Mouse (Mus musculus): ENCODE data around the gene Dgat2. TPM values are rescaled to one million over a fixed set of nuclear protein-coding genes. Genes with fewer than 3 reads are reported as not detected.

Dgat2 gene
- polyA plus RNA-seq, 1 experiment = 2,827 TPM

DNA sequence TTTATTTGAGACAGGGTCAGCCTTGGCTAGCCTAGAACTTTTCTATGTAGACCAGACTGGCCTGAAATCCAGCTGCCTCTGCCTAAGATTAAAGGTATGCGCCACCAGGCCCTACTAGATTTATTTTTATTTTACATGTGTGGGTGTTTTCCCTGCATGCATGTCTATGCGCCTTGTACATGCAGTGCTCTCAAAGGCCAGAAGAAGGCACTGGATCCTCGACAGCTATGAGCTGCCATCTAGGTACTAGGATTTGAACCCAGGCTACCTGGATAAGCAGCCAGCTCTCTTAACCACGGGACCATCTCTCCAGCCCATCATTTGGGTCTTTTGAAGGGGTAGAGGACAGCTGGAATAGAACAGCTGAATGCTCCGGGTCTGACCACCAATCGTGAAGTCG lies 20.1 kb downstream of the Dgat2 start:
- DNase-seq (ENCODE audit: low read depth) = no peak

- no peak for DNase-seq (ENCODE audit: low read depth)
These were observed 20.6 kb downstream of the Dgat2 start for GRCm38 (mm10) chr7:99161961-99162360.

DNA sequence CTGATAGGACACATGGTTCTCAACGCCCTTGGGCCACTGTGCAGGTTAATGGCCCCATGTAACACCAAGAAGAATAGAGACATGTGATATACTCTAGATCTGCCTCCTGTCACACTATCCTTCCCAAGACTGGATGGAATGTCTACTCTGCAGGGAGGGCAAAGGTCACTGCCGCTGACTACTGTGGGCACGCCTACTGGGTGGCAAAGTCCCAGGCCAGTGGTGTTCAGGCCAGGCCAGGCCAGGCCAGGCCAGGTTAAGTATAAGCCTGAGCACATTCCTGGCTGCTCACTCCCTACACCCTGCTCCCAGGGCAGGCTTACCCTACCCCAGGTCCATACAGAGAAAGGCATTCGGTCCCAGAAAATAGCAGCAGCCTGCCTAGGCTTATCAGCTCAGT lies 21.0 kb downstream of the Dgat2 start:
- DNase-seq (ENCODE audit: low read depth) = no peak

- DNase-seq (ENCODE audit: low read depth) = no peak
These were observed 21.5 kb downstream of the Dgat2 start for GRCm38 (mm10) chr7:99160995-99161394.

DNA sequence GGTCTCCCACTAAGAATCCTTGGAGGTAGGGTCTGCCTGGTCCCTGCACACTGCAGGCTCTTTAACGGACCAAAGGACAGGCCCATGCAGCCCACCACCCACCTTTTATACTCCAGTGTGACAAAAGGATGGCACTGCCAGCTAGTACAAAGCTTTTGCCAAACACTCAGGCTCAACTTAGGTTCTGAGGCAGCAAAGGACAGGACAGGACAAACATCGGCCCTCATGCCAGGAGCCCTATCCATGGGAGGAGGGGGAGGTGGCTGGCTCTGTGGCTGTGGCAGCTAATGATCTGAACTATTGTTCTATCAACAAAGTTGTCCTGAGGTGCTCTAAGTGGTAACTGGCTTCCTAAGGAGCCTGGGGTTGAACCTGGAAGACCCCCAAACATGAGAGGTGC lies 23.1 kb downstream of the Dgat2 start:
- DNase-seq (ENCODE audit: low read depth) = no peak

DNA sequence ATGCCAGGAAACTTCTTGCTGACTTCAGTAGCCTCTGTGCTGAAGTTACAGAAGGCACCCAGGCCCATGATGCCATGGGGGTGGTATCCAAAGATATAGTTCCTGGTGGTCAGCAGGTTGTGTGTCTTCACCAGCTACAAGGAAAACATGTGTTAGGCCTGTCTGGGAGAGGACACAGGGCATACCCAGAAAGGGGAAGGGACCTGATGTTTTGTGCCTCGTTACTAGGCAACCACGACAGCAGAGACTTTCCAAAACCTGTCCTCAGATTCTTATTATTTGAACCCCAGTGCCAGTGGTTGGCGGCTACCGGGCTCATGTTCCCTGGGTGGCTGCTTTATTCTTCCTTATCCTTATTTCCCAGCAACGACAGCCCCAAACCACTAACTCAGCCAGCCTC lies 23.6 kb downstream of the Dgat2 start:
- no peak for DNase-seq (ENCODE audit: low read depth)

- no peak for DNase-seq (ENCODE audit: low read depth)
These were observed 24.5 kb downstream of the Dgat2 start for GRCm38 (mm10) chr7:99158011-99158410.

DNA sequence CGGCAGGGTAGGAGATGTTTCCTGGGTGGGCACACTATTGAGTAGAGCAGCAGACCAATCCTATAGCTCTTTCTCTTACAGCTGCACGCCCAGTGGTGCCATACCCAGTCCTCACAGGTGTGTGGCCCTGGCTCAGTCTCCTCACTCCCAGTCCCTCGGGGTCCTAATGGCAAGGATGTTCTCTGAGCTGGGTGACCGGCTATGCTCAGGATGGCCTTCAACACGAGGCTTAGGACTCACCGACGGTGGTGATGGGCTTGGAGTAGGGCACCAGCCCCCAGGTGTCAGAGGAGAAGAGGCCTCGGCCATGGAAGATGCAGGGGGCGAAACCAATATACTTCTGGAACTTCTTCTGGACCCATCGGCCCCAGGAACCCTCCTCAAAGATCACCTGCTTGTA lies 25.8 kb downstream of the Dgat2 start:
- DNase-seq (ENCODE audit: low read depth) = no peak

- DNase-seq (ENCODE audit: low read depth) = no peak
These were observed 26.9 kb downstream of the Dgat2 start for GRCm38 (mm10) chr7:99155311-99156289.

DNA sequence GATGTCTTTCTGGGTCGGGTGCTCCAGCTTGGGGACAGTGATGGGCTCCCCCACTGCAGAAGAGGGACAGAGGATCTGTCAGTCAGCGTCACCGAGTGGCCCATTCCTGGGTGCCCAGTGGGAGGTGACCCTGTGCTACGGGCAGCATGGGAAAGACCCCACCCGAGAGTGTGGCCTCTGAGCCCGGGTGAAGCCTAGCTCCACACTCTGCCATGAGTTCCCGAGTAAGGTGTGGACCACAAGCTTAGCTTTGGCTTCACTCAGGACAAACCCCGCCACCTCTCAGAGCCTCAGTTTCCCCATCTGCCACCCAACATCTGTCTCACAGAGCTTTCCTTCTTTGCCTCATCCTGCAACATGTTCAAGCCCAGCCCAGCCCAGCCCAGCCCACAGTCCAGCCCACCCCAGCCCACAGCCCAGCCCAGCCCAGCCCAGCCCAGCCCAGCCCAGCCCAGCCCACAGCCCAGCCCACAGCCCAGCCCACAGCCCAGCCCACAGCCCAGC lies 27.8 kb downstream of the Dgat2 start:
- no peak for DNase-seq (ENCODE audit: low read depth)

DNA sequence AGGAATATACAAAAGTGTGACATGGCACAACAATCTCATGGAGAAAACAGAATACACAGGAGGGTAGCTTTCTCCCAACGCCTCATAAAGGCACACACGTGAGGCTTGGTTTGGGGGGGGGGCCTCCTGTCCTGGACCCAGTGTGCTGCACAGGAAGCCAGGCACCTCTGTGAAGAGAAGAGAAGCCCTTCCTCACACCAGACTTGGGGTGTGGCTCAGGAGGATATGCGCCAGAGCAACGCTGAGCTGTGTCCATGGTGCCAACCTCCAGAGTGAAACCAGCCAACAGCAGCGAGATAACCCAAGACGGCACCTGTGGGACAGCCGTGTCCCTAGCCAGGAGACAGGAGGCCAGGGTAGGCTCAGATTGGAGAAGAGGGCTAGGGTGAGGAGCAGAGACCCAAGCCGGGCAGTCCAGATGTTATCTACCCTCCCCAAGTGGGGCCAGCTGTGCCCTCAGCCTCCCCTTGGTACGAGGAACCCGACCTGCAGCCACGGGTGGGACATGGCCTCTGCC lies 28.8 kb downstream of the Dgat2 start:
- DNase-seq (ENCODE audit: low read depth) = no peak

- no peak for DNase-seq (ENCODE audit: low read depth)
These were observed 29.8 kb downstream of the Dgat2 start for GRCm38 (mm10) chr7:99152756-99153155.

GRCm38 (mm10) chr7:99151342-99151741 lies 31.2 kb downstream of the Dgat2 start:
- DNase-seq (ENCODE audit: low read depth) = no peak

DNA sequence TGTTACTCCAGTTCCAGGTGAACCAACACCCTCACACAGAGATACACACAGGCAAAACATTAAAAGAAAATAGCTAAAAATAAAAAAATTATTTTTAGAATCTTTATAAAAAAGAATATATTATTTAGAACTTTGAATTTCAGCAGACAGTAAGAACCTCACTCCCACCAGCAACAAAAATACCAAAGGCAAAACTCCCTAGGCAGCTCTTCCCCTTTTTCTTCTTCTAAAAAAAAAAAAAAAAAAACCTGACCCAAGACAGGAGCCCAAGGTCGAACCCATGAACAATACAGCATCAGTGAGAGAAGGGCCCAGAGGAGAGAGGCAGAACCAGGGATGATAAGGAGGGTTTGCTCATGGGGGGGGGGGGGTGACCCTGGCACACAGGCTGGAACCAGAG lies 33.5 kb downstream of the Dgat2 start:
- DNase-seq (ENCODE audit: low read depth) = no peak

DNA sequence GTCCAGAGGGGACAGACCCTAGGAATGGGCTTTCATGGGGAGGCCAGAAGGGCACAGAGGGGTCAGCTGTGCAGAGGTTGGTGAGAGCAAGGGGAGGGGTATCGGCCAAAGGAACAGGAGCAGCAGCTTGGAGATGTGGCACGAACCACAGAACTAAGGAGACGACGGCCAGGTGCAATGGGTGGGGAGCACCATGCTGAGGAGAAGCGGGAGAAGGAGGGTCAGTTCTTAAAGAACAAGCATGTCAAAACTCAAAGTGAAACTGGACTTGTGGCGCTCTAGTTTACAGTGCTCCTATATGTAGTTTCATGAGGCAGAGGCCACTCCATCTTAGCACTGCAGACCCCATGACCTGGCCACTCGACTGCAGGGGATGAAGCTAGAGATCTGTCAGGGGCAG lies 35.0 kb downstream of the Dgat2 start:
- no peak for DNase-seq (ENCODE audit: low read depth)

- DNase-seq (ENCODE audit: low read depth) = no peak
These were observed 35.6 kb downstream of the Dgat2 start for GRCm38 (mm10) chr7:99146906-99147305.

DNA sequence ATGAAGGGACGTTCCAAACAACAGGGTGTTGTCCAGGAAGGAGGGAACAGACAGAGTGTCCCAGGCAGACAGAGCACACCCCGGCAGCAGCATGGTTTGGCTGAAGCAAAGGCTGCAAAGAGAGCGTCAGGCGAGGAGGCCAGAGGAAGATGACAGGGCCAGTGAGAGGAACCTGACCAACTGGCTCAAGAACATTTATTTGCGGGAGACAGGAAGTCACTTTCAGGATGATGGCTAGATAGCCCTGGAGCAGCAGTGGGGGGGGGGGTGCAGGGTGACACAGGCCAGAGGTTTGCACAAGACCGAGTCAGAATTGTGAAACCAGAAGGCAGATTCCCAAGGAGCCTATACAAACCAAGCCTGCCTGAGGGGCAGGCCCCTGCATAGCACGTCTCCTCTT lies 36.5 kb downstream of the Dgat2 start:
- no peak for DNase-seq (ENCODE audit: low read depth)

- DNase-seq (ENCODE audit: low read depth) = no peak
These were observed 37.9 kb downstream of the Dgat2 start for GRCm38 (mm10) chr7:99144616-99145015.

GRCm38 (mm10) chr7:99143244-99143643 lies 39.3 kb downstream of the Dgat2 start:
- DNase-seq (ENCODE audit: low read depth) = no peak

DNA sequence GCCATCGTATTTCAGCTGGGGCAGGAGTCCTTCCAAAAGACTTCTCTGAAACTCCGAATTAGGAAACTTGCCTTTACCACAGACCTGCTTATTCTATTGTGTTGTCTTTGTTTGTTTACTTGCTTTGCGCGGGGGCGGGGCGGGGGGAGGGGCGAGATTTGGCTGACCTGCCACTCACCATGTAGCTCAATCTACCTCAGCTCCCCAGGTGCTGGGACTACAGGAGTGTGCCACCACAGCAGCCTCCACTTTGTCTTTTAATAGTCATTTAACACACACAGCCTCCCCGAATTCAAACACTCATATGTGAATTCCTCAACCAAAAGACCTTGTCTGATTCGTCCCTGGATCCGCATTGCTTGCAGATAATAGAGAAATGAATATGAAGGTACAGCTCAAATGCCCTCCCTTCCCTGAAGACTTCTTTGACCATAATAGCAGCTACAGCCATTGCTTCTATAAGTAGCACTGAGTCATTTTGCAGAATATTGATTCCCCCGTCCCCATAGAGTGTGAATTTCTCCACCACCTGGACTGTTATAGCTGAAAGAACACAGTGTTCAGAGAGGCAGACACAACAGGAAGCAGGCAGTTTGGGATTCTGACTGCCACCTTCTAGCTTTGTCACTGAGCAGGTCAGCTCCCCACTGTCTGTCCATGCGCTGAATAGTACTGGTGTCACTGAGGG lies 40.5 kb downstream of the Dgat2 start:
- no peak for DNase-seq (ENCODE audit: low read depth)

DNA sequence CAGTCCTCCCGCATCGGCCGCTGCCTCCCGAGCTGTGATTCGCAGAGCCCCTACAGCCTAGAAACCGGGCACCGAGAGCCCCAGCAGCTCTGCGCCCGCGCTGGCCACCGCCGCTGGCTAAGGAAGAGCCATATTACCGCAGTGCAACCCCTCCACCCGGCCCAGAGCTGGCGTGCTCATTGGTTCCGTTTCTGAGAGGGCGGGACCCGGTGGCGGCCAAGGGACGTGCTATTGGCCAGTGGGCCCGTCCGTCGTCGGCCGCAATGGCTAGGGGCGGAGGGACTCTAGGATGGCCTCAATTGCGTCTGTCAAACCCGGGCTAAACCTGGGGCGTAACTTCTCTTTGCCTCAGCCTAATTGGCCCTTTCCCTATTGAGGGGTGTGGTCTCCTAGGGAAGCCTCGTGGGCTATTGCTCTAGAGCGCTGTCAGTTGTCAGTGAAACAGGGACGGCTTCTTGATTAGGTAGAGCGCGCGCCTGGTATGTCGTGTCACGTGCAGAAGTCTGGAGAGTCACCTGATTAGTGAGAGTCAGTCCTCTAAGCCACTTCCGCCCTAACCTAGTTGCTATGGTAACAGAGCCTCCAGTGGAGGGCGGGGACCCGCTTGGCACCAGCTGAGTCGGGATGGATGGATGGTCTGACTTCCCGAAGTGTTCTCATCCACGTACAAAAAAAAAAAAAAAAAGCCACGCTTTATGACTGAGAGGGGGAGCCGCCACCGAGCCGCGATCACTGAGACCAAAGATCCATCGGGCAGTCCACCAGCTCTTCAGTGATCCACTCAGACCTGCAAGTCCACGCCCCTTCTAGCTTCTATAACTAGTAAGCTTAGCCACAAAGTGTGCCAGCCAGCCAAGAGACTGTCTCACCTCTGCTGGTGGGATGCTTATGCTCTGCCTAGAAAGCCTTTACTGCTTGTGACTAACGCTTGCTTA lies 41.3 kb downstream of the Dgat2 start, which contains the start of gene Uvrag:
TSS of gene Uvrag (minus strand) at position 158 of the 935 bp plus-strand sequence.
- DNase-seq (ENCODE audit: low read depth) = peak; percentile 98
